Mouse (Mus musculus): ENCODE measurements at regions not wholly inside any gene's neighbourhood (a gene's known extent, or its start where the extent isn't known, plus 50 kb on each side); places are given as distances from the start of the nearest gene placed in this dataset.

DNA sequence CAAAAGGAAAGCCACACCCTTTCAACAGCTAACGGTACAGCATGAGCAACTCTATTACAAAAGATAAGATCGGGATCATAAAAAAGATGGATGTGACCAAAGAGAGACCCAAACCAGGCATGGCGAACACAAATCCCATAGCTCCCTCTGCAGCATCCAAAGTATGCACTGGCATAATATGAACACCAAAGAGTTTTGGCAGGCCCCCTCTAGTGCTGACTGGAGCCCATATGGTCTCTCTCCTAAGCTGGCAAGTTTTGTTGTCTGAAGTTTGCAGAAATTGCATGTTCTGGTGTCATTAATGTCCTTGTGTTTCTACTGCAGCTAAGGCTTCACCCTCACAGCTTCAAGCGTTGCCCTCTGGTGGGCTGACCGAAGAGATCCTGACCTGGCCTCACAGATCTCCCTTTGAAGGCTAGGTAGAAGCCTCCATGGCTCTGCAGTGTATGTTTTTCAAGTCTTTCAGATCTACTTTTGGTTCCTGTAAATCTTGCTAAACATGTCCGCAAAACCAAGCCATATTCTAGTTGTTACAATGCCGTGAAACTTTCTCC, 75.7 kb upstream of the Bcl2l14 start:
- Histone ChIP-seq H3K9ac (ENCODE audit: low read length) (no peak overlapping the region), H3K9me3 (replicated peaks; ENCODE audit: control insufficient read depth, low read length) (no peaks in the 10 kb centered on the region), H3K27me3 (ENCODE audit: control insufficient read depth, insufficient read depth, low read length) (no peaks in the 10 kb centered on the region), H3K4me3 (replicated peaks; ENCODE audit: low read length) (no peak overlapping the region), H3K4me1 (ENCODE audit: control insufficient read depth, insufficient read depth, low read length) (no peaks in the 10 kb centered on the region), H3K4me2 (ENCODE audit: low read depth, low read length) (no peak overlapping the region), H3K27ac (ENCODE audit: low read length) (no peak overlapping the region), H3K36me3 (ENCODE audit: control insufficient read depth, insufficient read depth, low read length) (no peaks in the 10 kb centered on the region)
- 81% methylated on average over 7 of the region's 7 CpGs for WGBS
- no peak for ATAC-seq (ENCODE audit: insufficient read depth, low FRiP score)

DNA sequence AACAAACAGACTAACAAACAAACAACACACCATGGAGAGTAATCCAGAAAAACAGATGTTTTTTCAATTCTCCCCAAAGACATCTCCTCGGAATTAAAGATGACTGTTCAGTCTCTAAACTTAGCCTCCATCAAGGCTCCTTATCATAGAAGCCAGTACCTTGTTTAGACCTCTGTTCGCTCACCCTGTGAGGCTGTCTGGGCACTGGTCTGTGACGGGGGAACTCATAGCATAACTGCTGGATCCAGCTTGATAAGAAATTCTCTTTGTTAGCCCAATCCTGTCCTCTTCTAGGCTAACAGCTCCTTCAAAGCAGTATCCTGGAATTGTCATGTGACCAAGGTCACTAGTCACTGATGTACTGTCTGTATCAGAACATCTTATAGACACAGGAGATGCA, 72.1 kb upstream of the Bcl2l14 start:
- Histone ChIP-seq H3K4me3 (replicated peaks; ENCODE audit: low read length) (no peak overlapping the region), H3K4me1 (ENCODE audit: control insufficient read depth, insufficient read depth, low read length) (no peaks in the 10 kb centered on the region), H3K9ac (ENCODE audit: low read length) (no peak overlapping the region), H3K27ac (ENCODE audit: low read length) (no peak overlapping the region), H3K36me3 (ENCODE audit: control insufficient read depth, insufficient read depth, low read length) (no peaks in the 10 kb centered on the region), H3K4me2 (ENCODE audit: low read depth, low read length) (no peak overlapping the region), H3K27me3 (ENCODE audit: control insufficient read depth, insufficient read depth, low read length) (no peaks in the 10 kb centered on the region), H3K9me3 (replicated peaks; ENCODE audit: control insufficient read depth, low read length) (no peaks in the 10 kb centered on the region)
- ATAC-seq (ENCODE audit: insufficient read depth, low FRiP score) = no peak
- WGBS = 68% methylated on average over 3 of the region's 3 CpGs

DNA sequence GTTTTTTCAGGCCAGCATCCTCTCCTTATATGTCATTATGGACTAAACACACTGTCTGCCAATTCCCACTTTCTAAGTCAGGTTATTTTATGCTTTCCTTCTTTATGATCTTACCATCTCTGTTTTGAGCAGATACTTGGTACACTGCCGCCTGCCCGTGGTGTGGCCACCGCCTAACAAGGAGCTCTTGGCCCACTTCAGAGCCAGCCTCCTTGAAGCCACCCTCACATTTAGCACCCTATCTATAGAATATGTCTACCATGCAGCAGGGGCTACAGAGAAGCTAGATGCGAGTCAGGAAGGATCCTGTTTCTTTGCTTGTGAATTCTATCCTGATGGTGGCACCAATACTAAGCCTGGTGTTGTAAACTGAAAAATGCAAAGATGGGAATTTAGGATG, 70.6 kb upstream of the Bcl2l14 start:
- no peak for ATAC-seq (ENCODE audit: insufficient read depth, low FRiP score)

DNA sequence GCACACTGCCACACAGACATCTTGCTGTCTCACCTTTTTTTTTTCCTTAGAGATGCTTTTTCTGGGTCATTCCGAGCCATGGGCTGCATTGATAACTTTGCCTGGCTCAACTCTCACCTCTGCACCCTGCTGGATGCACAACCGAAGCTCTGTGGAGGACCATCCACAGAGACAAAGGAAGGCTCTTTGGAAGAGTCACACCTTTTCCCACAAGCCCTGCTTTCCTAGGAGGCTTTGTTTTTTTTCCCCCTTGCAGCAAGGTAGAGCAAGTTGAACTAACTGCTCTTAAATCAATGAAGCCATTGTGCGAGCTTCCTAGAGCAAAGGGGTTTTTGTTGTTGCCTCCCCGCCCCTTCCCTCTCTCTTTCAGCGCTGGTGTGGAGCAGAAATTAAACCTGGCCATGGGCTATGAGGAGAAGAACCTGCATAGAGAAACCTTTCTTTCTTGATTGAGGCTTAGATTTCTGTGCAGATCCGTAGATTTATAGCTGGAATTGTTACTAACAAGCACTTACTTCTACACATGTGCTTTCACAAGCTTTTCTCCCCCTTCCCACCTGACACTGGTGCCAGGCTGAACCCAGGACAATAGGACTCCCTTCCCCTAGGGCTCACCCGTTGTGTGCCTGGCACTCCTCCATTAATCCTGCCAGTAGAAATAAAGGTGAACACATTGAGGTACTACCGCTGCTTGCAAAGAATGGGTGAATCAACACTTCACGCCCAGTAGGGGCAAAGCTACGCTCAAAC, 66.4 kb upstream of the Bcl2l14 start:
- no peak overlapping the region for H3K9ac ChIP-seq (ENCODE audit: low read length)
- no peak for ATAC-seq (ENCODE audit: insufficient read depth, low FRiP score)
- no peaks in the 10 kb centered on the region for H3K36me3 ChIP-seq (ENCODE audit: control insufficient read depth, insufficient read depth, low read length)
- H3K4me3 ChIP-seq (replicated peaks; ENCODE audit: low read length) = no peak overlapping the region
- no peak overlapping the region for H3K4me2 ChIP-seq (ENCODE audit: low read depth, low read length)
- no peaks in the 10 kb centered on the region for H3K9me3 ChIP-seq (replicated peaks; ENCODE audit: control insufficient read depth, low read length)
- no peaks in the 10 kb centered on the region for H3K4me1 ChIP-seq (ENCODE audit: control insufficient read depth, insufficient read depth, low read length)
- no peak overlapping the region for H3K27ac ChIP-seq (ENCODE audit: low read length)
- H3K27me3 ChIP-seq (ENCODE audit: control insufficient read depth, insufficient read depth, low read length) = no peaks in the 10 kb centered on the region
- WGBS = 58% methylated on average over 10 of the region's 10 CpGs

More for the DNA sequence above, 70.6 kb upstream of the Bcl2l14 start:
- 91% methylated on average over 4 of the region's 4 CpGs for WGBS
- Histone ChIP-seq H3K9ac (ENCODE audit: low read length) (no peak overlapping the region), H3K36me3 (ENCODE audit: control insufficient read depth, insufficient read depth, low read length) (no peaks in the 10 kb centered on the region), H3K9me3 (replicated peaks; ENCODE audit: control insufficient read depth, low read length) (no peaks in the 10 kb centered on the region), H3K27me3 (ENCODE audit: control insufficient read depth, insufficient read depth, low read length) (no peaks in the 10 kb centered on the region), H3K4me1 (ENCODE audit: control insufficient read depth, insufficient read depth, low read length) (no peaks in the 10 kb centered on the region), H3K4me2 (ENCODE audit: low read depth, low read length) (no peak overlapping the region), H3K27ac (ENCODE audit: low read length) (no peak overlapping the region), H3K4me3 (replicated peaks; ENCODE audit: low read length) (no peak overlapping the region)

DNA sequence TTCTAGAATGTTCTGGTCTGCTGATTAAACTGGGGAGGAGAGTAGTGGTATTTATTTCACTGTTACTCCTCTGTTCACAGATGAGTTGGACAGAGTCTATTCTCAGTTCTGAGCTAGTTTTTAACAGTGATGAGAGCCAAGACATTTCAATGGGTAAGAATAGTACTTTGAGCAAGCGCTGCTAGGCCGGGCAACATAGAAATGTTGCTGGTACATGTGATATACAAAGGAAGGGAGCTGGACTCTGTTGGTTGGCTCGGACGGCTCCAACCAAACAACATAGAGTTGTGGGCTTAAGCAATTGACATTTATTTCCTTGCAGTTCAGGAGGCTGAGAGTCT, 65.8 kb upstream of the Bcl2l14 start:
- no peak overlapping the region for H3K4me3 ChIP-seq (replicated peaks; ENCODE audit: low read length)
- no peak overlapping the region for H3K9ac ChIP-seq (ENCODE audit: low read length)
- 88% methylated on average over 4 of the region's 4 CpGs for WGBS
- H3K4me2 ChIP-seq (ENCODE audit: low read depth, low read length) = no peak overlapping the region
- H3K27me3 ChIP-seq (ENCODE audit: control insufficient read depth, insufficient read depth, low read length) = no peaks in the 10 kb centered on the region
- H3K36me3 ChIP-seq (ENCODE audit: control insufficient read depth, insufficient read depth, low read length) = no peaks in the 10 kb centered on the region
- H3K4me1 ChIP-seq (ENCODE audit: control insufficient read depth, insufficient read depth, low read length) = no peaks in the 10 kb centered on the region
- H3K27ac ChIP-seq (ENCODE audit: low read length) = no peak overlapping the region
- ATAC-seq (ENCODE audit: insufficient read depth, low FRiP score) = no peak
- no peaks in the 10 kb centered on the region for H3K9me3 ChIP-seq (replicated peaks; ENCODE audit: control insufficient read depth, low read length)

DNA sequence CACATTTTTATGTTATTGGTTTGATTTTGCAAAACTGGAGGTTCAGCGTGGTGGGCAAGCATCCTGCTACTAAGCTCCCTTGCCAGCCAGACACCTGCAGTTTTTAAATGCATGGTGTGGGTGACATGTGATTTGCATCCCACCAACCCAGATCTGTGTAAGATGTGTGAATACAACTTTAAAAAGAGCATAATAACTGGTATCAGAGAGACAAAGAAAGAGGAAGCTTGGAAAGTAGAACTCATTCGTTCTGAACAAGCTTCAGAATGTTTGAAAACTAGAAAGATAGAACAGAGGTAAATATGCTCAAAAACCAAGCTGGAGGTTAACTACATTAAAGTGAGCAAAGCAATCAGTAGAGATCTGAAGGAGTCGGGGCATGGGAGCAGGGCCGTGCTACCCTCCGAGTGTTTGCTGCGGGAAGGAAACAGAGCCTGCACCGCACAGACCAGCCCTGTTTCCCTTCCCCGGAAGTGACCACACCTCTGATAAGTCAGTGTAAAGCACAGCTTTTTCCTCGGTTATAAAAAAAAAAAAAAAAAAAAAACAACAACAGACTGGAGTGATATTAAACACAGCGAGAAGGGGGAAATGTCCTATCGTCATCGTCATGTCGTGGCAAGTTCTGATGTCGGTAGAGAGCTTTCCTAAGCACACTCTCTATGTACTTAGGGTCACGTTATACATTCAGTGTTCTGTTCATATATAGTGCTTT, 63.2 kb upstream of the Bcl2l14 start:
- no peak for ATAC-seq (ENCODE audit: insufficient read depth, low FRiP score)

DNA sequence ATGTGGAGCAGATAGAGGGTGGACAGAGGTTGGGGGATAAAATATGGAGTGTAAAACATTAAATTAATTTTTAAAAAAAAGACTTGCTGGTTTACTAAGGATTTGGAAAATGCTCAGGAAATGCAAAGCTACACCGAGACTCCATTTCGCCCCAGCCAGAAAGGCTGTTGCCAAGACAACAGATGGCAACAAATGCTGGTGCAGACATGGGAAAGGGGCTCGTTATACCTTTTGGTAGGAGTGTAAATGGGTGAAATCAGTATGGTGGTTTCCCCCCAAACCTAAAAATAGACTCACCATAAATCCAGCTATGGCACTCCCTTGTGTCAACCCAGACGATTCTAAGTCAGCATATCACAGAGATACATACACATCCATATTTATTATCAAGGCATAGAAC, 60.4 kb upstream of the Bcl2l14 start:
- H3K9ac ChIP-seq (ENCODE audit: low read length) = no peak overlapping the region
- H3K36me3 ChIP-seq (ENCODE audit: control insufficient read depth, insufficient read depth, low read length) = no peaks in the 10 kb centered on the region
- no peak overlapping the region for H3K4me2 ChIP-seq (ENCODE audit: low read depth, low read length)
- 76% methylated on average over 4 of the region's 4 CpGs for WGBS
- H3K27ac ChIP-seq (ENCODE audit: low read length) = no peak overlapping the region
- no peaks in the 10 kb centered on the region for H3K4me1 ChIP-seq (ENCODE audit: control insufficient read depth, insufficient read depth, low read length)
- no peak overlapping the region for H3K4me3 ChIP-seq (replicated peaks; ENCODE audit: low read length)
- no peaks in the 10 kb centered on the region for H3K27me3 ChIP-seq (ENCODE audit: control insufficient read depth, insufficient read depth, low read length)
- no peaks in the 10 kb centered on the region for H3K9me3 ChIP-seq (replicated peaks; ENCODE audit: control insufficient read depth, low read length)
- ATAC-seq (ENCODE audit: insufficient read depth, low FRiP score) = no peak

More for the DNA sequence above, 63.2 kb upstream of the Bcl2l14 start:
- 50% methylated on average over 15 of the region's 15 CpGs for WGBS
- peak overlapping the region; percentile 28; the same call in 1 of the 2 replicates for H3K4me2 ChIP-seq (ENCODE audit: low read depth, low read length)
- no peaks in the 10 kb centered on the region for H3K4me1 ChIP-seq (ENCODE audit: control insufficient read depth, insufficient read depth, low read length)
- H3K36me3 ChIP-seq (ENCODE audit: control insufficient read depth, insufficient read depth, low read length) = no peaks in the 10 kb centered on the region
- H3K9ac ChIP-seq (ENCODE audit: low read length) = no peak overlapping the region
- no peak overlapping the region for H3K27ac ChIP-seq (ENCODE audit: low read length)
- H3K9me3 ChIP-seq (replicated peaks; ENCODE audit: control insufficient read depth, low read length) = no peaks in the 10 kb centered on the region
- no peaks in the 10 kb centered on the region for H3K27me3 ChIP-seq (ENCODE audit: control insufficient read depth, insufficient read depth, low read length)
- H3K4me3 ChIP-seq (replicated peaks; ENCODE audit: low read length) = no peak overlapping the region

DNA sequence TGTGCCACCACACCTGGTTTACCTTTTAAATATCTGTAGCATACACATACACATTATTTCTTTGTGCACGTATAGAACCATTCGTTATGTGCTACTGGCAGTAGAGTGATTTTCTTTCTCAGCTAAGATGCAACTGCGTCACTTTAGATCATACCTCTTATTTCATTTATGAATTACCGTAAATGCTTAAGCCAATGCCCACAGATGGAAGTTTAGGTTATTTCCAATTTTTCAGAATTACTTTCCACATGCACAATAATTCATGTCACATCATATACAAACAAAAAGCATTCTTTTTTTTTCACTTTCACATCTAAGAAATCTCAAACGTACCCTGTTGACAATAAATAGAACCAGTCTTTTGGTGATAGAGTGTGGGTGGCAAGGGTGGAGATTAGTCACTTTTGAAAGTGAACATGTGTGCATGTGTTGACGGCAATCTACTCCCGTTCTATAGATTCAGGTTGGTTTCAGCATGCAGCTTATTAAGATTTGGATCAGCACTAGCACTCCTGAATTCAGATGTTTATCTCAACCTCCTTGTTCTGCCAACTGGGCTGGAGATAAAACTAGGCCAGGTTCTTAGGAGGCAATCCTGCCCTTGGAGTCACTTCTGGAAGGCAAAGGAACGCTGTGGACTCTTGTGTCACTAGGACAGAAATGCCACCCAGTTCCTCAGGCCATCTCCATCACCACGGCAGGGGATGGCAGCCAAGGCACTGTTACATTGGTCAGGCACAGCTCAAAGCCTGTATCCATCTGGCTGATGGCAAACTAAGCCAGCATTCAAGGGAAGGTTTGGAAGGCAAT, 53.1 kb upstream of the Bcl2l14 start:
- no peaks in the 10 kb centered on the region for H3K4me1 ChIP-seq (ENCODE audit: control insufficient read depth, insufficient read depth, low read length)
- no peaks in the 10 kb centered on the region for H3K9me3 ChIP-seq (replicated peaks; ENCODE audit: control insufficient read depth, low read length)
- H3K27me3 ChIP-seq (ENCODE audit: control insufficient read depth, insufficient read depth, low read length) = no peaks in the 10 kb centered on the region
- H3K9ac ChIP-seq (ENCODE audit: low read length) = no peak overlapping the region
- no peak overlapping the region for H3K4me2 ChIP-seq (ENCODE audit: low read depth, low read length)
- 80% methylated on average over 9 of the region's 9 CpGs for WGBS
- no peaks in the 10 kb centered on the region for H3K36me3 ChIP-seq (ENCODE audit: control insufficient read depth, insufficient read depth, low read length)
- H3K4me3 ChIP-seq (replicated peaks; ENCODE audit: low read length) = no peak overlapping the region
- H3K27ac ChIP-seq (ENCODE audit: low read length) = no peak overlapping the region
- no peak for ATAC-seq (ENCODE audit: insufficient read depth, low FRiP score)

DNA sequence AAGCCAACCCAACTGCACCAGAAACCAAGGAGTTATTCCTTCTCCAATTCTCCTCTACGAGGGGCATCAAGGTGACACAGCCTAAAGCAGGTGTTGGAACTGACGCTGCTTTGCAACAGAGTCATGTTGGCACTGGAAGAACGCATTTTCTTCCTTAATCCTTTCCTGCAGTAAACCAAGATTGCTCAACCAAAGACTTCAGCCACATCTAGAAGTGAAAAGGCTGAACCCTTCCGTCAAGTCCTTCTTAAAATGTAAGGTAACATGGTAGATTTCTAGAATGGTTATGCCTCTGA, 52.6 kb upstream of the Bcl2l14 start:
- Histone ChIP-seq H3K9ac (ENCODE audit: low read length) (no peak overlapping the region), H3K4me3 (replicated peaks; ENCODE audit: low read length) (no peak overlapping the region), H3K4me1 (ENCODE audit: control insufficient read depth, insufficient read depth, low read length) (no peaks in the 10 kb centered on the region), H3K9me3 (replicated peaks; ENCODE audit: control insufficient read depth, low read length) (no peaks in the 10 kb centered on the region), H3K27me3 (ENCODE audit: control insufficient read depth, insufficient read depth, low read length) (no peaks in the 10 kb centered on the region), H3K27ac (ENCODE audit: low read length) (no peak overlapping the region), H3K36me3 (ENCODE audit: control insufficient read depth, insufficient read depth, low read length) (no peaks in the 10 kb centered on the region), H3K4me2 (ENCODE audit: low read depth, low read length) (no peak overlapping the region)
- ATAC-seq (ENCODE audit: insufficient read depth, low FRiP score) = no peak
- 84% methylated on average over 4 of the region's 4 CpGs for WGBS

Data from stomach, embryonic 16.5 days (tissue).